Mouse (Mus musculus) thymus, postnatal 14 days (tissue): ENCODE measurements around the gene Hivep2.
A peak's percentile ranks its signal among the peaks of the same experiment; 100 is the strongest.

Source experiments
- DNase-seq: peaks from one replicate; pipeline ENCODE4 v3.0.0; 2021

The Hivep2 gene

GRCm38 (mm10) chr10:14085882-14086515 is 120.1 kb downstream of the Hivep2 start:
- peak; percentile 81 for DNase-seq

DNA sequence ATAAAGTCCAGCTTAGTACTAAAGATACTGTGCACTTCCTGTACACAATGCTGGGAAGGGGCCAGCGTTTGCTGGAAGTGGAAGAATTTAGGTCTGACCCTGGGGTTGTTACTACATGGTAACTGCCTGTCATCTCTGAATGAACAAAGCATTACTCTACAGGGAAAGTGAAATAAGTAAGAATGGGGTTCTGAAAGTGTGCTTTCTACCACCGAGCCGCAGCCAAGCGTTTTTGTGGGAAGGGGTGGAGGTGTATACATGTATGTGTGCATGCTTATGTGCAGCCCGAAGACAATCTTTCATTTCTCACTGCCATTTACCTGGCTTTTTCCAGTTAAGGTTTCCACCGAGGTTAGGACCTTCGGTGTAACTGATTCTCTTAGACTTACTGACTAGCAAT is 121.4 kb downstream of the Hivep2 start:
- DNase-seq, result no peak

DNA sequence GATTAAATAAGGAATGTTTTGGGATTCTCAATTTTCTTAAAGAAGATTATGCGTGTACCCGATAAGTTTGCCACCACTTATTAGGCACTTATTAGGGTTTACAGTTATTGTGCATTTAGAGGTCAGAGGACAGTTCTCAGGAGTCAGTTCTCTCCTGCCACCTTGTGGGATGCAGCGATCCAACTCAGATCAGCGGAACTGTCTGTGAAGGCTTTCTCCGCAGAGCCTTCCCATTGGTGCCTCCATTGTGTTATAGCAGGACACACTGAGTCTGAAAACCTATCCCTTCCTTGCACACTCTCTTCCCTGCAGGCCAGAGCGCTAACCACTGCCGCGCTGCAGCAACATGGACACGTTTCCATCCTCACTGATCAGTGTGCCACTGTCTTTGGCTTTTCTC is 123.6 kb downstream of the Hivep2 start:
- DNase-seq, result peak; percentile 24

GRCm38 (mm10) chr10:14094033-14094432 is 128.2 kb downstream of the Hivep2 start:
- DNase-seq, result no peak

GRCm38 (mm10) chr10:14096045-14096444 is 130.2 kb downstream of the Hivep2 start:
- DNase-seq, result no peak

DNA sequence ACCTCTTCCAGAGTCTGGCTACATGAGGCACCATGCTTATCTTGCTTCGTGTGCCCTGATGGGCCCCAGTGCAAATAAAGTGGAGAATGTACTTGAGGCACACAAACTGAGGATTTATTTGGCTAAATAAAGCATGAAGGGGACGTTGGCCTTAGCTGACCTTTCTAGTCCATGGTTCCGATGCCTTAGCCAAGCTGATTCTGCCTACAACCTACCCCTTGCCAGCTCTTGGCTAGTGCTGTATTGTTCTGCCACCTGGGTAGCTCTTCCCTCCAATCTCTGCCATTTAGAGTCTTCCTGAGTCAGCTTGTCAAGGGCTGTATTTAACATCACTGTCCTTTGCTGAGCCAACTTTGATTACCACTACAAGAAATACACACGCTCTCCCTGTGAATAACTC is 133.3 kb downstream of the Hivep2 start:
- DNase-seq, result no peak

DNA sequence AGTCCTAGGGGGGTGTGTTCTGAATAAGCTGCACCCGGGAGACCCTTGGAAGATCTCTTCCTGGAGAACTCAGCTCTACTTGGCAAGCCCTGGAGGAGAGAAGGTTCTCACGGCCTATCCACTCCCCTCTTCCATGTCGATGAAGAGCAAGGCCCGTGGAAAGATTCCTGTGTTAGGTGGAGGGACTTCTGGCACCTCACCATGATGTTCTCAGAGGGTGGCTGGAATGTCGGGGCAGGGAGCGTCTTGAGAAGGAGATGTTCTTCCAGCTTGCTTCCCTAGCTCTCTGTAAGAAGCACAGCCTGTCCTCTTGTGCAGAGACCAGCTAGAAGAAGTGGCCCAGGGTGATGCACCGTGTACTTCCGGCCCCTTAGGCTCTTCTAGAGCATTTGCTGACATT is 134.2 kb downstream of the Hivep2 start:
- no peak for DNase-seq

DNA sequence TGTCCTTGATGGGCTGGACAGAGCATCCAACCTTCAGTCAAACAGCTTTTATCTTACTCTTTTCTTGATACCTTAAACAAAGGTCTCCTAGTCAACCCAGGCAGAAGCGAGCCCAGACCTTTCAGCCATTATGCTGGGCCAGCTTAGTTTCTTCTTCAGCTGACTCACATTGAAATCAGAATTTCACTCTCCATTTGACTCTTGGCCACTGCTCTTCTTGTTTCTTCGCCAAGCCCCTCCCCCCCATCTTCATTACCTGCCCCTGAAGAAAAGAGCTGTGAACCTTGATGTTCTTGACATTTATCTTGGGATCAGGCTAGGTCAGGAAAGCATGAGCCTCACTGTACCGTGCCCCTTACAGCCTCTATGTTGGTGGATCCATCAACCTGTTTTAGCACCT is 135.0 kb downstream of the Hivep2 start:
- no peak for DNase-seq

GRCm38 (mm10) chr10:14101966-14102365 is 136.1 kb downstream of the Hivep2 start:
- DNase-seq, result no peak

DNA sequence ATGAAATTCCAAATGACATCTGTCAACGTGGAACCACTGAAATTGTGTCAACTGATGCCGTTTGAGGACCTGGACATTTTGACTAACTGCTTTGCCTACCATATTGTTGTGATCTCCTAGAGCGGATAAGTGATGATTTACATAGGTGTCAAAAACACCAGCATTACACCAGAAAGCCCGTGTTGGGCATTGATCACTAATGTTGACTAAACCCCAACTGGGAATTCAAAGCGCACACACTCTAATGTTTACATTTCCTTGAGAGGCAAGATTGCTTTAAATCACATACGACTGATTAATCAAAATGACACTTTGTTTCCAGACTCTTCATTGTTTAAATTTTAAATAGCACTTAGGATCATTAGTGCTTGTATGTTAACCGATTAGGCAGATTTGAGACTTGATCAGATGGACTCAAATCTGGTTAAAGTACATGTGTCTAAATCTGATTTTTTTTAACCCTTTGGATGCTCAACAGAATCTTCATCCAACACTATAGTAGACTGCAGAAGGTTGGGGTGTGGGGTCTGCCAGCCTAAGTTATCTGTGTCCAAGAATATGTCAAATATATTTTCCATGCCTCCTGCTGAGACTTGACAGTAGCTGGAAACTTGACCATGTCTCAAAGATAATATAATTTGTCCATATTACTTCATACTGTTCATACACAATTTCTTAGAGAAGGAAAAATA is 142.3 kb downstream of the Hivep2 start:
- DNase-seq, result no peak

GRCm38 (mm10) chr10:14115846-14116245 is 150.0 kb downstream of the Hivep2 start:
- no peak for DNase-seq

DNA sequence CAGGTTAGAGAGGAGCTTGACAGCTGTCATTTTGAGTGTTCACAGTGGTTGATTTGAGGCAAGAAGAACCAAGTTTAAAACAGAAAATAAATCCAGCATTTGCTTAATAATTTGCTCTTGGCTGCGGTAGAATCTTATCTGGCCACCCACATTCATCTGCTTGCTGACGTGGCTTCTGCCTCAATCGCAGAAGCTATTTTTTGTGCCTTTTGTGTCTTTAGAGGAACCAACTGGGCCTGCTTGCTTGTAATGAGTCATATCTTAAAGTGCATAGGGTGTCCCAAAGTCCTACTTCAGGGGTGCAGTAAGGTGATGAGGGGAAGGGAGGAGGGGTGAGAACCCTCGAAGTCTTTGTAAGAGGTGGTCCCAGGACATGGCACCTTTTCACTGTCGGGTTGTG is 151.1 kb downstream of the Hivep2 start:
- DNase-seq, result no peak

GRCm38 (mm10) chr10:14119201-14119600 is 153.3 kb downstream of the Hivep2 start:
- no peak for DNase-seq

DNA sequence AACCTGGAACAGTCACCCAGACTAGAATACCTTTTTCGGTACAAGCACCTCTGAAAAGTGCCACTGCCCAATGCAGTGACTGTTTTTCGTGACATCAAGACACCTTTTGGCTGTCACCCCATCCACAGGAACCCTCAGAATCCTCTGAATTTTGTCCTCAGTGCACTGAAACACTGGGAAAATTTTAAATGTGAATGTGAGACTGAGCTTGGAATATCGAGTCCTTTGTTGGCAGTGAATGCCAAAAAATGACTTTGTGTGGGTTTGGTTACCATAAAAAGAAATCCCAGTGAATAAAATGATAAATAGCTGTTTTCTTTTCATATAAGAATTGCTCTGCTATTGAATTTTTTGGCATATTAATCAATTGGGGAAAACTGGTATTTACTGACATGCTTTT is 154.6 kb downstream of the Hivep2 start:
- no peak for DNase-seq

GRCm38 (mm10) chr10:14127826-14128225 is 162.0 kb downstream of the Hivep2 start:
- no peak for DNase-seq

DNA sequence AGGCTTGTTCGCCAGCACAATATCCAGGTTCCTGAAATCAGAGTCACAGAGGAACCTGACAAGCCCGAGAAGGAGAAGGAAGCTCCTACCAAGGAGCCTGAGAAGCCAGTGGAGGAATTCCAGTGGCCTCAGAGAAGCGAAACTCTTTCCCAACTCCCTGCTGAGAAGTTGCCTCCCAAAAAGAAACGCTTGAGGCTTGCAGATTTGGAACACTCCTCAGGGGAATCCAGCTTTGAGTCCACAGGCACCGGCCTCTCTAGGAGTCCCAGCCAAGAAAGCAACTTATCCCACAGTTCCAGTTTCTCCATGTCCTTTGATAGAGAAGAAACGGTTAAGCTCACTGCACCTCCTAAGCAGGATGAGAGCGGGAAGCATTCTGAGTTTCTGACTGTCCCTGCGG is 164.4 kb downstream of the Hivep2 start:
- no peak for DNase-seq

DNA sequence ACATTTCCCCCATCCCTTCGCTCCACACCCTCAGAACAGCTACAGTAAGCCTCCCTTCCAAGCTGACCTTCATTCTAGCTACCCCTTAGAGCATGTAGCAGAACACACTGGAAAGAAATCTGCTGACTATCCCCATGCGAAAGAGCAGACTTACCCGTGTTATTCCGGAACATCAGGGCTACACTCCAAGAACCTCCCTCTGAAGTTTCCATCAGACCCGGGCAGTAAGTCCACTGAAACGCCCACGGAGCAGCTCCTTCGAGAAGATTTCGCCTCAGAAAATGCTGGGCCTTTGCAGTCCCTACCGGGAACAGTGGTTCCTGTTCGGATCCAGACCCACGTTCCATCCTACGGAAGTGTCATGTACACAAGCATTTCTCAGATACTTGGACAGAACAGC is 165.4 kb downstream of the Hivep2 start:
- DNase-seq, result no peak

DNA sequence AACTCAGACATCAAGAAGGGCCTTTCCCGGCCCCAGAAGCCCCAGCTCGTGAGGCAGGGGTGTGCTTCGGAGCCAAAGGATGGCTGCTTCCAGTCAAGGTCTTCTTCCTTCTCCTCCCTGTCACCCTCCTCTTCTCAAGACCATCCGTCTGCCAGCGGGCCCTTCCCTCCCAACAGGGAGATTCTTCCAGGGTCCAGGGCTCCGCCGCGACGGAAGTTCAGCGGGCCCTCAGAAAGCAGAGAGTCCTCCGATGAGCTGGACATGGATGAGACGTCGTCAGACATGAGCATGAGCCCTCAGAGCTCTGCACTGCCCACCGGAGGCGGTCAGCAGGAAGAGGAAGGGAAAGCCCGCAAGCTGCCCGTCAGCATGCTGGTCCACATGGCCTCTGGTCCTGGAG is 166.2 kb downstream of the Hivep2 start:
- no peak for DNase-seq

DNA sequence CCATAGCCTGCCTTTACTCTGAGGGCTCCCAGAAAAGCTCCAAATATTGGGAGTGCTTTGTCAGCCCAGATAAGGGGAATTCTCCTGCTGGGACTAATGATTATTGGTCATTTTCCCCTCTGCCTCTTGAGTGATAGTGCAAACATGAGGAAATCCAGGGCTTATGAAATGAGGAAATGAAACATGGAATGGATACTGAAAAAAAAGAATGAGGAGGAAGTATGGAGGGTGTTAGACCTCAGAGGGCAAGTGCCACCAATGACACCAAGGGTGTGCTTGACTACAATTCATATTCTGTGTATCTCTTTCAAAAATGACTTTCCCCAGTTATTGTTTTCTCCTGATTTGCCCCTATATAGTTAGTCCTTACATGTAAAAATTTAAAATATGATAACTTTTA is 167.1 kb downstream of the Hivep2 start:
- DNase-seq, result no peak

DNA sequence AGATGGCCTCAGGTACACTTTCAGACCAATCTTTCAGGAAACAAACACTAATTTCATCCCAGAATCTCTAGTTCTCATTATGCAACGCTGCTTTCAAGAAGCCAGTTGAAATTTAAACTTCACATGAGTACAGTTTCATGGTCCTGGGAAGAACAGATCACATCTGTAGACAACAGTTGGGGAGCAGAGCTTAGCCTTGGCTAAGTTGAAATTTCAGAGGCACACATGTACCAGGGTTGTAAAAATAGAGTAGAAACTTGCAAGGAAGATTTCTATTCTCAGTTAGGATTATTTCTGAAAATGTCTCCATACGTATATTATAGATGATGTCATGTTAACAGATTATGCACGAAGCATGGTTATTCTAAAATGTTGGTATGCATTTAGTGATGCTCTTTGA is 172.8 kb downstream of the Hivep2 start:
- no peak for DNase-seq

GRCm38 (mm10) chr10:14144840-14145239 is 179.0 kb downstream of the Hivep2 start:
- DNase-seq, result no peak

DNA sequence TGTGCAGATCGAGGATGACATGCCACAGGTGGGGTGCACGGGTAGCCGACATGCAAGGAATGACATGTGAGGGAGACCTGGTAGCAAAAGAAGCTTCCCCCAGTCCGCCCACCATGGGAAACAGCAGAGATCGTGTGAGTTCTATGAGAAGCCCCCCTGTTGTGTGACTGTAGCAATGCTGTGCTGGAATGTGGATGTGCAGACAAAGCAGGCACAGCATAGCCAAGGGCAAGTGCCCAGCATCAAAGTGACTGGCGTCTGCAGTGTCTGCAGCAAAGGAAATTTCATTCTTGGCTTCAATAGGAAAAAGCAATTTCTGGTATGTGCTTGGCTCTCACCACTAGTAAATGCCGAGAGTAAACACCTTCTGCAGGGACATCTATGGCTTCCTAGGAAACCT is 199.0 kb downstream of the Hivep2 start:
- no peak for DNase-seq

DNA sequence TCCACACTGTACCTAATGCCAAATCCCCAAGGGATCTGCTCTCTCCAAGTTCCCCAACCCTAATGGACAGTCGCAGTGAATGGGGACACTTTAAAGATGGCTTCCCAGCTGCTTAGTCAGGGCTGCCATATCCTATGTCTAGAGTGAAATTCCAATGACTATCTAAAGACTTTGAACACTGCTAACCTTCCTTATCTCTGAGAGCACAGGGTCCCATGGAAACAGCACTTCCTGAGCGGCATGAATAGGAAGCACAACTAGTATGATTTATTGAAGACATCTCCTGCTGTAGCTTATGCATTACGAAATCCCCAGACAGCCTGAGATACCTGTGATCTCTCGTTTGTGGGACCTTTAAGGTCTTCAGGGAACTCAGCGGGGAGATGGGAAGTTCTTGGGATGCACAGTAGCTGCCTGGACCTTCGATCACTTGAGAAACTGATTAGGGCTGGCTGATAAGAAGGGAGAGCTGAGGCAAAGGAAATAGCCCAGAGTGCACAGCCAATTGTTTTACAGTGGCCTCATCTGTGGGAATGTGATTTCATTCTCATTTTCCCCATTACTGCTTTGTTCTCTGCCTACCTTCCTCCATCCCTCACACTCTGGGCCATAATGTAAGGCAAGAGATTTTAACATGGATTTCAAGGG is 202.4 kb downstream of the Hivep2 start:
- DNase-seq, result no peak

DNA sequence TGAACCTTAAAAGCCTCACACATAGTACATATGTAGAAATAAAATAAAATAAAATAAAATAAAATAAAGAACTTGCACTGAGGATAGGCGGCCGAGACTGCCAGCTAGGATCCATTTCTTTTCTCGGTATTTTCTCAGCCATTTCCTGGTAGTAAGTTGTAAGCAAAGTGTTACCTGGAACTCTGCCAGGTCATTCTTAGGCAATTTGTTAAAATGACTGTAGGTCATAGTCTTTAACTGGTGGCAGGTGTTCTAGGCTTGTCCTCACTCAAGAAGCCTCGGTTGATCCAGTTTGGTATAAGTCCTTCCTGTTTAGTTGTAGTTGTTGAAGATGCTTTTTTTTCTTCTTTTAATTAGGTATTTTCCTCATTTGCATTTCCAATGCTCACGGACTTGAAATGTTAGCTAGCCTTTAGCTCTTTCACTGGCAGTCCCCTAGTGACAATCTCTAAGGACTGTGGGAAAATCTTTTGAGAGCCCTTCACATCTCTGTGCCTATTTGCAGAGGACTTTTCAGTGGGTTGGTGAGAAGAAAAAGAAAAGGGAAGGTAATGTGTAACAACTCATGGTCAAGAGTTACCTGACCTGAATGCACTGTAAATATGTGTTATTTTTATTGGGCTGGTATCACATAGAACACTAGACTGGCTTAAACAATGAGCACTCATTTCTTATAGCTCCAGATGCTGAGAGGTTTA is 203.1 kb downstream of the Hivep2 start:
- no peak for DNase-seq
